Comparison of ENCODE assay signal across 11 mouse cellular contexts in the genomic region with DNA sequence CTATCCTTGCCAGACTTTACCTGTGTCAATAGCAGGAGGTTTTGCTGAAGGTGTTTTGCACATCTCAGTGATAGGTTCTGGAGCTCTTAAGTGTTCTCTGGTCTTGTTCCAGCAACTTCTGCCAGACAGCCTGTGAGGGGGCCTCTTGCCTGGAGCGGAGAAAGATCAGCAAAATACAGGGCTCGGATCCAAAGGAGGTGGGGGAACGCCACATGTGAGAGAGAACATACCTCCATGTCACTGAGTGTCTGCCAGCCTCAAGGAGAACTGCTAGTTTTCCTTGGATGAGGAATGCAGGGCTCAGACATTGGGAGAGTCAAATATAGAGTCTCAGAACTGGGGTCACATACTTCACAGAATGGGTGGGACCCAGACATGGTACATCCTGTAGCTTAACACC.
DNase-seq lines count a peak whose midpoint lies in the region; ATAC-seq and TF ChIP-seq lines count a peak whose summit lies in the region.
"Had no signal": no experiment of that assay in that cellular context is flagged by ENCODE, and none has a peak within 500 bp of the region (broad histone marks: within the 10 kb centered on the region; RNA-seq: fewer than 3 reads in every experiment).

No protein-coding gene starts in this region.

- H3K4me2 ChIP-seq in heart, embryonic 16.5 days (ENCODE audit: low read depth, low read length), result no peak overlapping the region
- no peak overlapping the region for H3K4me2 ChIP-seq in heart, embryonic 11.5 days
- no peak overlapping the region for H3K4me2 ChIP-seq in lung, postnatal 0 days (replicated peaks; ENCODE audit: low read depth, low read length)
- no peak overlapping the region for H3K4me2 ChIP-seq in stomach, embryonic 14.5 days (replicated peaks; ENCODE audit: low read depth, low read length)
- no peak overlapping the region for H3K4me2 ChIP-seq in forebrain, embryonic 11.5 days (ENCODE audit: low read depth, low read length, severe bottlenecking)

- peak overlapping the region; percentile 74 for H3K27ac ChIP-seq in heart, embryonic 16.5 days (ENCODE audit: low read length)
- no peak overlapping the region for H3K27ac ChIP-seq in heart, embryonic 11.5 days (ENCODE audit: low read depth, low read length)
- no peak overlapping the region for H3K27ac ChIP-seq in lung, postnatal 0 days (ENCODE audit: low read length)
- H3K27ac ChIP-seq in stomach, embryonic 14.5 days (ENCODE audit: low read length), result peak overlapping the region; percentile 15; the same call in 1 of the 2 replicates
- H3K27ac ChIP-seq in forebrain, embryonic 11.5 days (ENCODE audit: low read depth, low read length), result no peak overlapping the region

- no peak for TF ChIP-seq EP300 in lung, postnatal 0 days (IDR thresholded peaks at IDR 0.05)

- WGBS in heart, embryonic 16.5 days, result 37% methylated on average over 3 of the region's 3 CpGs
- 74% methylated on average over 3 of the region's 3 CpGs for WGBS in heart, embryonic 11.5 days (ENCODE audit: insufficient replicate concordance)
- 50% methylated on average over 3 of the region's 3 CpGs for WGBS in lung, postnatal 0 days
- 69% methylated on average over 3 of the region's 3 CpGs for WGBS in lung, adult 2 months
- 67% methylated on average over 3 of the region's 3 CpGs for WGBS in stomach, embryonic 14.5 days
- WGBS in forebrain, embryonic 11.5 days, result 96% methylated on average over 3 of the region's 3 CpGs

- TF ChIP-seq CTCF in lung, postnatal 0 days (IDR thresholded peaks at IDR 0.05), result no peak
- no peak for TF ChIP-seq CTCF in lung, adult 2 months (IDR thresholded peaks at IDR 0.05; ENCODE audit: insufficient read depth, low read length)

- H3K36me3 ChIP-seq in heart, embryonic 16.5 days (ENCODE audit: control insufficient read depth, insufficient read depth), result no peaks in the 10 kb centered on the region
- H3K36me3 ChIP-seq in heart, embryonic 11.5 days (ENCODE audit: control insufficient read depth, insufficient read depth, low read length), result no peaks in the 10 kb centered on the region
- H3K36me3 ChIP-seq in lung, postnatal 0 days (ENCODE audit: insufficient read depth, low read length), result no peaks in the 10 kb centered on the region
- H3K36me3 ChIP-seq in stomach, embryonic 14.5 days (ENCODE audit: control insufficient read depth, insufficient read depth, low read length), result no peaks in the 10 kb centered on the region; the same call in 1 of the 2 replicates
- no peaks in the 10 kb centered on the region for H3K36me3 ChIP-seq in forebrain, embryonic 11.5 days (ENCODE audit: control insufficient read depth, insufficient read depth, low read length)

- peaks cover 13% of the 10 kb centered on the region for H3K4me1 ChIP-seq in heart, embryonic 16.5 days (ENCODE audit: control insufficient read depth, insufficient read depth, low read length)
- no peaks in the 10 kb centered on the region for H3K4me1 ChIP-seq in heart, embryonic 11.5 days (ENCODE audit: control insufficient read depth, insufficient read depth, low read length)
- H3K4me1 ChIP-seq in lung, postnatal 0 days (ENCODE audit: insufficient read depth, low read depth, low read length), result 0 out of 2 replicates have a peak, but pooled peaks cover 2% of the 10 kb centered on the region
- H3K4me1 ChIP-seq in lung, adult 2 months (ENCODE audit: control insufficient read depth, insufficient read depth, low read length), result no peaks in the 10 kb centered on the region
- H3K4me1 ChIP-seq in stomach, embryonic 14.5 days (ENCODE audit: control insufficient read depth, insufficient read depth, low read length), result no peaks in the 10 kb centered on the region
- no peaks in the 10 kb centered on the region for H3K4me1 ChIP-seq in forebrain, embryonic 11.5 days (replicated peaks; ENCODE audit: control insufficient read depth, insufficient read depth, low read length)

- no peaks in the 10 kb centered on the region for H3K27me3 ChIP-seq in heart, embryonic 16.5 days (ENCODE audit: control insufficient read depth, insufficient read depth, low read length)
- H3K27me3 ChIP-seq in heart, embryonic 11.5 days (ENCODE audit: control insufficient read depth, insufficient read depth, low read length), result no peaks in the 10 kb centered on the region
- no peaks in the 10 kb centered on the region for H3K27me3 ChIP-seq in lung, postnatal 0 days (replicated peaks; ENCODE audit: insufficient read depth, low read length)
- no peaks in the 10 kb centered on the region for H3K27me3 ChIP-seq in stomach, embryonic 14.5 days (ENCODE audit: control insufficient read depth, insufficient read depth, low read length)
- H3K27me3 ChIP-seq in forebrain, embryonic 11.5 days (ENCODE audit: control insufficient read depth, insufficient read depth, low read length), result no peaks in the 10 kb centered on the region

- H3K9ac ChIP-seq in heart, embryonic 16.5 days (ENCODE audit: low read length), result no peak overlapping the region
- H3K9ac ChIP-seq in heart, embryonic 11.5 days (ENCODE audit: low read depth, low read length), result no peak overlapping the region
- H3K9ac ChIP-seq in lung, postnatal 0 days (replicated peaks; ENCODE audit: low read depth), result no peak overlapping the region
- no peak overlapping the region for H3K9ac ChIP-seq in stomach, embryonic 14.5 days (replicated peaks; ENCODE audit: low read depth, low read length)
- no peak overlapping the region for H3K9ac ChIP-seq in forebrain, embryonic 11.5 days (ENCODE audit: low read length)

- H3K4me3 ChIP-seq in heart, embryonic 16.5 days (ENCODE audit: low read length), result no peak overlapping the region
- no peak overlapping the region for H3K4me3 ChIP-seq in heart, embryonic 11.5 days (ENCODE audit: low read depth, low read length)
- no peak overlapping the region for H3K4me3 ChIP-seq in lung, postnatal 0 days (ENCODE audit: low read depth, low read length)
- no peak overlapping the region for H3K4me3 ChIP-seq in lung, adult 2 months (replicated peaks; ENCODE audit: extremely low read depth, low read depth, low read length)
- H3K4me3 ChIP-seq in stomach, embryonic 14.5 days (ENCODE audit: low read depth, low read length), result no peak overlapping the region
- H3K4me3 ChIP-seq in forebrain, embryonic 11.5 days (ENCODE audit: low read depth, low read length), result no peak overlapping the region

- DNase-seq in lung, postnatal 0 days (ENCODE audit: low spot score), result no peak
- DNase-seq in lung, adult 2 months, result no peak
- DNase-seq in layer of hippocampus, adult 8-10 months (ENCODE audit: low spot score in 2 of 2), result peak; percentile 11 to 13
- no peak for DNase-seq in forebrain, embryonic 11.5 days (ENCODE audit: low spot score)
- DNase-seq in adipocyte (ENCODE audit: low spot score), result no peak
- DNase-seq: gastrocnemius, postnatal 36 days; thymus, adult 18-20 months had no signal

- H3K9me3 ChIP-seq in heart, embryonic 16.5 days (replicated peaks; ENCODE audit: control insufficient read depth, low read length), result no peaks in the 10 kb centered on the region
- H3K9me3 ChIP-seq in heart, embryonic 11.5 days (replicated peaks; ENCODE audit: control insufficient read depth, low read length), result no peaks in the 10 kb centered on the region
- no peaks in the 10 kb centered on the region for H3K9me3 ChIP-seq in lung, postnatal 0 days (ENCODE audit: low read length)
- H3K9me3 ChIP-seq in stomach, embryonic 14.5 days (ENCODE audit: control insufficient read depth, low read depth, low read length), result no peaks in the 10 kb centered on the region
- H3K9me3 ChIP-seq in forebrain, embryonic 11.5 days (ENCODE audit: control insufficient read depth, low read length), result no peaks in the 10 kb centered on the region

- TF ChIP-seq POLR2A in lung, adult 2 months (IDR thresholded peaks at IDR 0.05; ENCODE audit: borderline replicate concordance, extremely low read depth, low read depth, low read length), result no peak

- ATAC-seq in heart, embryonic 16.5 days (replicated peaks; ENCODE audit: extremely low read depth, insufficient read depth, low FRiP score), result peak; percentile 41; the same call in 1 of the 2 replicates
- ATAC-seq in heart, embryonic 11.5 days (replicated peaks; ENCODE audit: insufficient number of reproducible peaks, low FRiP score, low TSS enrichment), result no peak
- ATAC-seq in lung, postnatal 0 days, result 0 out of 2 replicates have a peak, but pooled peaks have one; percentile 17
- peak; percentile 23; the same call in 1 of the 2 replicates for ATAC-seq in stomach, embryonic 14.5 days (ENCODE audit: insufficient number of reproducible peaks, insufficient read depth, low FRiP score, low read depth)
- no peak for ATAC-seq in forebrain, embryonic 11.5 days (replicated peaks; ENCODE audit: low FRiP score)
- ATAC-seq: intestine, postnatal 0 days had no signal

Comparison
In these comparisons a context has a peak if more than half of its experiments do, and no peak if none do; other contexts are left out.
1. ATAC-seq: peak in heart, embryonic 16.5 days (single experiment), lung, postnatal 0 days (single experiment) and stomach, embryonic 14.5 days (single experiment); none in heart, embryonic 11.5 days (single experiment) and forebrain, embryonic 11.5 days (single experiment).
2. H3K27ac ChIP-seq: peak in heart, embryonic 16.5 days (single experiment) and stomach, embryonic 14.5 days (single experiment); none in heart, embryonic 11.5 days (single experiment), lung, postnatal 0 days (single experiment) and forebrain, embryonic 11.5 days (single experiment).
3. DNase-seq: peak in layer of hippocampus, adult 8-10 months (2 of 2); none in lung, postnatal 0 days (single experiment), lung, adult 2 months (single experiment), forebrain, embryonic 11.5 days (single experiment) and adipocyte (single experiment).